Mouse (Mus musculus) ES-E14 (cell line): ENCODE measurements at regions not wholly inside any gene's neighbourhood (a gene's known extent, or its start where the extent isn't known, plus 50 kb on each side); places are given as distances from the start of the nearest gene placed in this dataset.

Source experiments
- DNase-seq: peaks from one replicate; pipeline ENCODE4 v3.0.0-alpha.2; 2013; ENCODE audit warnings: low read depth, low spot score
- H3K27ac ChIP-seq: 2 replicates; pipeline ENCODE4 v1.5.1; 2012; ENCODE audit warnings: low read depth, mild to moderate bottlenecking, low read length, moderate library complexity, mixed read lengths; ENCODE audit not compliant: poor library complexity, insufficient read depth, severe bottlenecking
- H3K36me3 ChIP-seq: 2 replicates; pipeline ENCODE4 v1.6.1; 2012; ENCODE audit warnings: mild to moderate bottlenecking, low read length, moderate library complexity, mixed read lengths; ENCODE audit not compliant: control insufficient read depth, poor library complexity, insufficient read depth, severe bottlenecking
- H3K4me1 ChIP-seq, 2 experiments: fragments of 150-350 bp in 1 of 2; sonication (generic) in 1 of 2; 2 replicates each; pipeline ENCODE4 v1.6.1; 2012; ENCODE audit warnings: low read length in 2 of 2, mild to moderate bottlenecking in 1 of 2, mixed read lengths in 1 of 2; ENCODE audit not compliant: control insufficient read depth in 2 of 2, insufficient read depth in 2 of 2, poor library complexity in 1 of 2
- H3K4me3 ChIP-seq, 2 experiments: fragments of 150-350 bp in 1 of 2; sonication (generic) in 1 of 2; 2 replicates each; pipeline ENCODE4 v1.5.1; 2012; ENCODE audit warnings: low read length in 2 of 2, low read depth in 1 of 2, mild to moderate bottlenecking in 1 of 2, mixed read lengths in 1 of 2; ENCODE audit not compliant: insufficient read depth in 1 of 2, poor library complexity in 1 of 2, severe bottlenecking in 1 of 2
- H3K9ac ChIP-seq: 2 replicates; pipeline ENCODE4 v1.6.1; 2012; ENCODE audit warnings: low read depth, mild to moderate bottlenecking, low read length, mixed read lengths; ENCODE audit not compliant: poor library complexity, insufficient read depth, severe bottlenecking
- H3K9me3 ChIP-seq: fragments of 150-350 bp; sonication (generic); 2 replicates; pipeline ENCODE4 v1.6.1; 2012; ENCODE audit warnings: low read depth, mild to moderate bottlenecking, low read length; ENCODE audit not compliant: control insufficient read depth, insufficient read depth
- CHD2 ChIP-seq: IDR thresholded peaks from 2 replicates; pipeline ENCODE4 v1.6.1; 2014; ENCODE audit warnings: mild to moderate bottlenecking, low read depth, low read length, inconsistent platforms
- HCFC1 ChIP-seq: IDR thresholded peaks from 2 replicates; pipeline ENCODE4 v1.6.1; 2012; ENCODE audit warnings: low read length, inconsistent platforms, borderline replicate concordance; ENCODE audit not compliant: insufficient read depth
- MAFK ChIP-seq: IDR thresholded peaks from 2 replicates; pipeline ENCODE4 v1.6.1; 2014; ENCODE audit warnings: mild to moderate bottlenecking, low read depth, low read length, inconsistent platforms; ENCODE audit not compliant: insufficient read depth
- ZC3H11A ChIP-seq: IDR thresholded peaks from 2 replicates; pipeline ENCODE4 v1.6.1; 2012; ENCODE audit warnings: low read depth, mild to moderate bottlenecking, inconsistent platforms, low read length, borderline replicate concordance
- in situ Hi-C, 2 experiments: fragments of 600-800 bp; cut with MboI; formaldehyde crosslinking; loops; one replicate each; pipeline ENCODE4 v1.15.1; 2025; ENCODE audit warnings: low sequenced_read_pairs in 2 of 2, inconsistent platforms in 1 of 2; ENCODE audit not compliant: unreplicated experiment in 2 of 2

DNA sequence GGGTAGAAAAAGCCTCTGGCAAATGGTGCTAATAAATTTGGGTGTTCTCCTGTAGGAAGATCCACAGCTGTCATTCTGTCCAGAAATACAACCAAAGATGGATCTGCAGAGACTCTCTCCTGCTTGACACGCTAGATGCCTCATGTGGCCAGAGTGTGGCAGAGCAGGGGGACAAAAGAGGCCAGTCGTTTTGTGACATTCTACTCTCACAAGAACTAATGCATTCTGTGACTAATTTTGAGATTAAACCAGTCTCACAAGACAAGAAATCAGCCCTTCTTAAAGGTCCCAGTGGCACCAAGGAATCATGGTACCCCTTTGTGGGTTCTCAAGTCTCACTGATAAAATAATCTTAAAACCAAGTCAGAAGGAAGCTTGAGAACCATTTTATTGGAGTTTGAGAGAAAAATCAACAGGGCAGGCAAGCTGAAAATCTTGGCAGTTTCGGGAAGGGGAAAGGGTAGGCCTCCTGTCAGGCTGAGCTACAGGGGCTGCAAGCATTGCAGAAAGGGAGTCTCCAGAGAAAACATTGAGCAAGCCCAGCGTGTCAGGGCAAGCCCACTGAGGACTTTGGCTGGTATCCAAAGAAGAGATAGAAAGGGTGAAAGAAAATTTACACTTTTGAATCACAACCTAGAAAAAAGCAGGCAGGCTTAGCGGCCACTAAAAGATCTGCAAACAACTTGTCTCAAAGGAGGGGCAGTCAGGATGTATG, 50.8 kb upstream of the C2cd4b start:
- H3K4me1 ChIP-seq: no peaks in the 10 kb centered on the region
- no peaks in the 10 kb centered on the region for H3K9me3 ChIP-seq
- no peak overlapping the region for H3K9ac ChIP-seq
- H3K27ac ChIP-seq: no peak overlapping the region
- H3K36me3 ChIP-seq: no peaks in the 10 kb centered on the region
- TF ChIP-seq HCFC1 (no peak), CHD2 (no peak), ZC3H11A (no peak), MAFK (no peak)
- in situ Hi-C loops: no loop called here
- DNase-seq: no peak
- H3K4me3 ChIP-seq: no peak overlapping the region
